Mouse (Mus musculus) thymus, adult 2 months (tissue): ENCODE measurements around the gene Medag.

Source experiments
- CTCF ChIP-seq: fragments of 200-500 bp; IDR thresholded peaks from 2 replicates; pipeline ENCODE4 v1.5.1; 2012; ENCODE audit warnings: mild to moderate bottlenecking, control low read depth, low read length, moderate library complexity, borderline replicate concordance; ENCODE audit not compliant: control insufficient read depth, poor library complexity, insufficient read depth; ENCODE audit errors: extremely low read depth
- POLR2A ChIP-seq: fragments of 200-500 bp; IDR thresholded peaks from 2 replicates; pipeline ENCODE4 v1.6.1; 2012; ENCODE audit warnings: mild to moderate bottlenecking, low read length, control low read depth, moderate library complexity; ENCODE audit not compliant: control insufficient read depth, poor library complexity, insufficient read depth; ENCODE audit errors: extremely low read depth

DNA sequence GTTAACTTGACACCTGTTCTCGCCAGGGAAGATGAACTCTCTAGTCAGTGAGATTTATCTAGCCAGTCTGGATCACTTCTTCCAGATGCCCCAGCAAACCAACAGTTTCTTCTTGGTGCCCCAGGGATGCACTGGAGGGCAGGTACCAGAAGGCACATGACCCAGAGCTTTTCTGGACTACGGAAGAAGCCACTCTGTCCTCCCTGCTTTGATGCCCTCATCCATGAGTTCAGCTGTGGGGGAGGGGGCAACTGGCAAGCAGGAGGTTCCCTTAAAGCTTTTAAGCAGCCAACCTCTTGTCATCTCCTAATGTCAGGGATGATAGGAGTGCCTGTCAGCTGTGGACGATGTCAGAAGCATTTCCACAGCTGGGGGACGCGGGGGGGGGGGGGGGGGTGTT, 53.8 kb downstream of the Medag start:
- TF ChIP-seq CTCF: no peak
- no peak for TF ChIP-seq POLR2A
